Comparison of ENCODE assay signal across 22 mouse cellular contexts in the genomic region with DNA sequence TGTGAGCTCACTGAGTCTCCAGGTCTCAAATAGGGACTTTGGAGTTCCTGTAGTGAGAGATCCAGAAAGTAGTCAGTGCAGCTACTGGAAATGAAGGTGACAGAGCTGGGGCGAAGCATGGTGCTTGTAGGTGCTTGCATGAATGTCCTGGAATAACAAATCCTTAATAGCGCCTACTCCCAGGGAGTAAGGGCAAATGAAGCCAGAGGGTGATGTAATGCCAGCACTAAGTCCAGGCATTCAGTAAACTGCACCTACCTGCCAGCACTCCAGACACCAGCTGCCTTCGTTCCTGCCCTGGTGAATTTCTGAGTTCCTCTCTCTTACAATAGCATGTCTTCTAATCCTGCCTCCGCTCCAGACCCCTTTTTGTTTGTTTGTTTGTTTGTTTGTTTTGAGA. TPM values are rescaled to one million over a fixed set of nuclear protein-coding genes. Genes with fewer than 3 reads are reported as not detected.
DNase-seq lines count a peak whose midpoint lies in the region; ATAC-seq and TF ChIP-seq lines count a peak whose summit lies in the region.
"Had no signal": no experiment of that assay in that cellular context is flagged by ENCODE, and none has a peak within 500 bp of the region (broad histone marks: within the 10 kb centered on the region; RNA-seq: fewer than 3 reads in every experiment).

No protein-coding gene starts in this region.

- H3K4me1 ChIP-seq in liver, postnatal 0 days (ENCODE audit: insufficient read depth) = peaks cover 8% of the 10 kb centered on the region; the same call in 1 of the 2 replicates
- no peaks in the 10 kb centered on the region for H3K4me1 ChIP-seq in hindbrain, embryonic 13.5 days (replicated peaks)
- H3K4me1 ChIP-seq: forebrain, embryonic 15.5 days had no signal

- H3K4me2 ChIP-seq in liver, postnatal 0 days (ENCODE audit: low read depth, low read length) = no peak overlapping the region
- no peak overlapping the region for H3K4me2 ChIP-seq in hindbrain, embryonic 13.5 days
- H3K4me2 ChIP-seq: forebrain, embryonic 15.5 days; heart, embryonic 13.5 days; lung, embryonic 15.5 days had no signal

- TF ChIP-seq CTCF in left cerebral cortex, adult 2 months (IDR thresholded peaks at IDR 0.05) = no peak
- no peak for TF ChIP-seq CTCF in liver, postnatal 0 days (IDR thresholded peaks at IDR 0.05; ENCODE audit: low read depth)

- no peaks in the 10 kb centered on the region for H3K36me3 ChIP-seq in liver, postnatal 0 days (replicated peaks; ENCODE audit: insufficient read depth, low read length)
- H3K36me3 ChIP-seq in hindbrain, embryonic 13.5 days = no peaks in the 10 kb centered on the region
- H3K36me3 ChIP-seq: embryonic facial prominence, embryonic 10.5 days; forebrain, embryonic 15.5 days; heart, embryonic 13.5 days; lung, embryonic 15.5 days had no signal

- no peak overlapping the region for H3K4me3 ChIP-seq in left cerebral cortex, adult 2 months
- no peak overlapping the region for H3K4me3 ChIP-seq in liver, postnatal 0 days (ENCODE audit: low read depth, low read length)
- H3K4me3 ChIP-seq in hindbrain, embryonic 13.5 days = no peak overlapping the region
- H3K4me3 ChIP-seq: embryonic facial prominence, embryonic 10.5 days; forebrain, embryonic 15.5 days; heart, embryonic 13.5 days; lung, embryonic 15.5 days had no signal

- intact Hi-C loops in left cerebral cortex, adult 2 months (cut with DNase I) = no loop called here

- H3K9me3 ChIP-seq in liver, postnatal 0 days (ENCODE audit: low read length) = no peaks in the 10 kb centered on the region
- no peaks in the 10 kb centered on the region for H3K9me3 ChIP-seq in hindbrain, embryonic 13.5 days
- H3K9me3 ChIP-seq: embryonic facial prominence, embryonic 10.5 days; forebrain, embryonic 15.5 days; heart, embryonic 13.5 days; lung, embryonic 15.5 days; megakaryocyte, embryonic 14.5 days had no signal

- H3K9ac ChIP-seq in liver, postnatal 0 days (replicated peaks) = no peak overlapping the region
- no peak overlapping the region for H3K9ac ChIP-seq in hindbrain, embryonic 13.5 days
- H3K9ac ChIP-seq: forebrain, embryonic 15.5 days; heart, embryonic 13.5 days; lung, embryonic 15.5 days had no signal

- TF ChIP-seq EP300 in liver, postnatal 0 days (IDR thresholded peaks at IDR 0.05; ENCODE audit: low read depth) = no peak

- 88% methylated on average over 4 of the region's 4 CpGs for WGBS in liver, postnatal 0 days (ENCODE audit: insufficient replicate concordance)
- WGBS in hindbrain, embryonic 13.5 days = 89% methylated on average over 4 of the region's 4 CpGs

- ATAC-seq in liver, postnatal 0 days = peak; percentile 46
- no peak for ATAC-seq in hindbrain, embryonic 13.5 days (ENCODE audit: low FRiP score)
- no peak for ATAC-seq in granulocyte monocyte progenitor cell, adult 5-6 weeks (replicated peaks; ENCODE audit: poor library complexity, severe bottlenecking)
- ATAC-seq: forebrain, embryonic 15.5 days; intestine, postnatal 0 days had no signal

- H3K27ac ChIP-seq in left cerebral cortex, adult 2 months = peak overlapping the region; percentile 75
- peak overlapping the region; percentile 80; the same call in 1 of the 2 replicates for H3K27ac ChIP-seq in liver, postnatal 0 days (ENCODE audit: low read depth)
- no peak overlapping the region for H3K27ac ChIP-seq in hindbrain, embryonic 13.5 days
- H3K27ac ChIP-seq: embryonic facial prominence, embryonic 10.5 days; forebrain, embryonic 15.5 days; heart, embryonic 13.5 days; lung, embryonic 15.5 days had no signal

- no peaks in the 10 kb centered on the region for H3K27me3 ChIP-seq in liver, postnatal 0 days (ENCODE audit: insufficient read depth, low read length)
- H3K27me3 ChIP-seq in hindbrain, embryonic 13.5 days = no peaks in the 10 kb centered on the region
- H3K27me3 ChIP-seq: forebrain, embryonic 15.5 days; heart, embryonic 13.5 days; lung, embryonic 15.5 days; megakaryocyte, embryonic 14.5 days had no signal

- peak; percentile 58 for DNase-seq in kidney, adult 11 months
- DNase-seq in kidney, postnatal 10 days = no peak
- no peak for DNase-seq in left cerebral cortex, adult 2 months (ENCODE audit: extremely low spot score in 1 of 2, low spot score in 2 of 2)
- no peak for DNase-seq in left cerebral cortex, adult 8-10 months (ENCODE audit: low spot score in 2 of 2)
- peak; percentile 35 for DNase-seq in R1 (ENCODE audit: low read depth, low spot score)
- no peak for DNase-seq in liver, postnatal 0 days
- DNase-seq: adrenal gland, postnatal 14 days; cerebellum, adult 9-10 months; gastrocnemius, postnatal 14 days; heart, adult 18-20 months; heart, postnatal 14 days; lung, postnatal 36 days; midbrain, embryonic 14.5 days; thymus, postnatal 14 days had no signal

RNA-seq across cellular contexts. Expression of a gene that starts 39.1 kb away (rescaled TPM):
- 10 to 100 TPM; 21.1 to 21.7 TPM for total RNA-seq in left cerebral cortex, adult 2 months (2021)
- 10 to 100 TPM; 21.5 to 24.5 (median 23.5) TPM for total RNA-seq in left cerebral cortex, adult 8-10 months (2022)
- polyA plus RNA-seq in liver, postnatal 0 days (2015; fragmentation: Nextera tagmentation; extraction: Ambion mirVana) = 2.5 and 3.3 TPM in 2 replicates
- polyA plus RNA-seq in hindbrain, embryonic 13.5 days (2015; fragmentation: Nextera tagmentation; extraction: Ambion mirVana) = 4.5 and 6.4 TPM in 2 replicates
- total RNA-seq in granulocyte monocyte progenitor cell, adult 5-6 weeks (2014; fragmentation: Nextera tagmentation) = 14.8 and 36.7 TPM in 2 replicates
- 8.4 and 8.9 TPM in 2 replicates for total RNA-seq in granulocyte monocyte progenitor cell, adult 5-6 weeks (2017)

Comparison
In these comparisons a context has a peak if more than half of its experiments do, and no peak if none do; other contexts are left out.
1. DNase-seq: peak in kidney, adult 11 months (single experiment) and R1 (single experiment); none in kidney, postnatal 10 days (single experiment), left cerebral cortex, adult 2 months (0 of 2), left cerebral cortex, adult 8-10 months (0 of 2) and liver, postnatal 0 days (single experiment).